Mouse (Mus musculus): ENCODE data around the gene Nhs.

- TF ChIP-seq CTCF (IDR thresholded peaks at IDR 0.05; ENCODE audit: extremely low read depth, insufficient read depth, low read length), result no peak
- no peak for TF ChIP-seq POLR2A (IDR thresholded peaks at IDR 0.05; ENCODE audit: extremely low read depth, insufficient read depth, low read length)
Measured at GRCm38 (mm10) chrX:162044109-162044508, 115.4 kb downstream of the Nhs start.

Measured in cortical plate, adult 2 months (tissue).